Mouse (Mus musculus) forebrain, embryonic 16.5 days (tissue): ENCODE results near the gene Trmt10a. TPM values are rescaled to one million over a fixed set of nuclear protein-coding genes. Genes with fewer than 3 reads are reported as not detected.

Experiments
- ATAC-seq: fragments of 200-750 bp; cut with Nextera tagmentation; 2 replicates; pipeline ENCODE4 v1.8.0; 2017; ENCODE audit warnings: mild to moderate bottlenecking, moderate library complexity
- H3K27ac ChIP-seq: fragments of 300-500 bp; sonication (generic); 2 replicates; pipeline ENCODE4 v1.5.1; 2014; ENCODE audit warnings: low read length, control low read depth
- H3K27me3 ChIP-seq: fragments of 300-500 bp; sonication (generic); replicated peaks from 2 replicates; pipeline ENCODE4 v1.6.1; 2014; ENCODE audit warnings: low read length; ENCODE audit not compliant: control insufficient read depth, insufficient read depth
- H3K36me3 ChIP-seq: fragments of 300-500 bp; sonication (generic); 2 replicates; pipeline ENCODE4 v1.6.1; 2014; ENCODE audit not compliant: control insufficient read depth, insufficient read depth
- H3K4me1 ChIP-seq: fragments of 300-500 bp; sonication (generic); replicated peaks from 2 replicates; pipeline ENCODE4 v1.6.1; 2014; ENCODE audit warnings: low read length; ENCODE audit not compliant: control insufficient read depth, insufficient read depth
- H3K4me2 ChIP-seq: fragments of 300-500 bp; sonication (generic); 2 replicates; pipeline ENCODE4 v1.6.1; 2014; ENCODE audit warnings: mild to moderate bottlenecking, low read length, control low read depth
- H3K4me3 ChIP-seq: fragments of 300-500 bp; sonication (generic); replicated peaks from 2 replicates; pipeline ENCODE4 v1.5.1; 2014; ENCODE audit warnings: mild to moderate bottlenecking, low read length, control low read depth
- H3K9ac ChIP-seq: fragments of 300-500 bp; sonication (generic); replicated peaks from 2 replicates; pipeline ENCODE4 v1.6.1; 2014; ENCODE audit warnings: low read depth, low read length, control low read depth
- H3K9me3 ChIP-seq: fragments of 300-500 bp; sonication (generic); 2 replicates; pipeline ENCODE4 v1.6.1; 2016; ENCODE audit warnings: low read length; ENCODE audit not compliant: control insufficient read depth
- WGBS: fragments of 180-500 bp; shearing (Covaris S2); extraction: QIAGEN DNeasy Blood & Tissue Kit; methylation state at CpG from one replicate; pipeline ENCODE4 v1.1.7; 2014; 5-methylcytosine and 5-hydroxymethylcytosine counted together
- polyA plus RNA-seq: library from polyadenylated mRNA; unstranded; fragments of >200 nt; fragmentation: Nextera tagmentation; extraction: Ambion mirVana; gene quantifications from 2 replicates; pipeline ENCODE4 v1.2.1, GENCODE M21; 2015

Gene Trmt10a
- polyA plus RNA-seq, 1 experiment from 2014 or later, result 7.2 TPM

DNA sequence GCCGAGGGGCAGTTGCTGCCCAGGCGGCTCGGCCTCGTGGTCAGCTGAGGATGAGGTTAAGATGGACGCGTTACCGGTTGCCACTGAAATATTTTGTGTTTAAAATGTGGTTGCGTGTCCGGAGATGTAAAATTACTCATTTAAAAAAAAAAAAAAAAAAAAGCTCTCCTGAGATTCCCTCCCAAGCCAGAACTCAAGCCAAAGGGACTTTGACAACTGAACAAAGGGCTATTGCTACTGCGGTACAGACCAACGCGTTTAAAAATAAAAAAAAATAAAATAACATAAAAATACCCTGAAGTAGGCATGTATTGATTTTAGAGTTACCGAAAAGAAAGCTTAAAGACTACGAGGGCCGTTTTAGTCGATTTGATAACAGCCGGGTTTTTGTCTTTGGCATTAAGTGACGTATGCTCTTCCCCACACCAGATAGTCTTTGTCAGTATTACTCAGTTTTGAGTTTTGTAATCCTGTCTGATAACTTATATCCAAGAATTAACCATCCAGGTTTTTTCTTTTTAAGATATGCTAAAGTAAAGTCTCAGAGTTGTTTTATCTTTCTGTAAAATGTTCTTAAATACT is 903 bp downstream of the Trmt10a start:
- H3K9me3 ChIP-seq, result no peaks in the 10 kb centered on the region
- no peaks in the 10 kb centered on the region for H3K27me3 ChIP-seq
- WGBS, result under 1% methylated on average over 18 of the region's 18 CpGs
- H3K4me3 ChIP-seq, result peak overlapping the region; percentile 75
- H3K4me1 ChIP-seq, result peaks cover 3% of the 10 kb centered on the region
- no peak for ATAC-seq
- H3K9ac ChIP-seq, result peak overlapping the region; percentile 80
- H3K27ac ChIP-seq, result peak overlapping the region; percentile 99
- peak overlapping the region; percentile 84 for H3K4me2 ChIP-seq
- no peaks in the 10 kb centered on the region; the same call in 1 of the 2 replicates for H3K36me3 ChIP-seq

DNA sequence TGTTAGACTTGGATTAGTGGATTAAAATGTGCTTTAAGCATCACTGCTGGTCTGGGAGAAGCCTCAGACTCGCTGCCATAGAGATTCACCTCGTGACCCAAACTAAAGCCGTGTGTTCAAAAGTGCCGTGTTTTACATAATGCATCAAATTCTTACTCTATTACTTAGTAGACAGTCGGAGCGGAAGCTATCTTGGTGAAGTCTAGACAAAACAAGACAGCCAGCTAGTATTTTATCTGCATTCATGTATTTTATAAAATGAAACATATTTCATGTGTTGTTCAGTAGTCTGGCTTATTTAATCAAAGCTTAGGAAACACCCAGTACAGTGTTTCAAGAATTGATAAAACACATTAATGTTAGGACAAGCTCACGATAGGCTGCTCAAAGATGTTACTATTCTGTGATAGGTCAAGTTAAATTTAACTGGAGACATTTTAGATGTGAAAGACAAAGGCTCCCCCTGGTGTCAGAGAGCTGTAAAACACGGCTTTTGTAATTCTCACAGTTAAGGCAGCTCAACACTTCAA is 1.5 kb downstream of the Trmt10a start, which contains the start of gene Mttp:
Gene Mttp, minus strand, starts transcription at position 327 of the 530 bp plus-strand sequence.
- H3K9ac ChIP-seq, result peak within 1 kb of the TSS; percentile 80

GRCm38 (mm10) chr3:138148811-138149210 is 5.6 kb downstream of the Trmt10a start:
- Histone ChIP-seq H3K4me3 (no peak overlapping the region), H3K4me1 (no peaks in the 10 kb centered on the region), H3K36me3 (no peaks in the 10 kb centered on the region; the same call in 1 of the 2 replicates), H3K27me3 (no peaks in the 10 kb centered on the region), H3K4me2 (no peak overlapping the region), H3K9me3 (no peaks in the 10 kb centered on the region), H3K27ac (no peak overlapping the region), H3K9ac (no peak overlapping the region)
- no peak for ATAC-seq
- 89% methylated on average over 2 of the region's 2 CpGs for WGBS

More for the DNA sequence above, 1.5 kb downstream of the Trmt10a start, which contains the start of gene Mttp:
- H3K4me3 ChIP-seq, result peak within 1 kb of the TSS; percentile 75
- no peaks in the 10 kb centered on the region; the same call in 1 of the 2 replicates for H3K36me3 ChIP-seq
- H3K27ac ChIP-seq, result peak within 1 kb of the TSS; percentile 99
- no peaks in the 10 kb centered on the region for H3K27me3 ChIP-seq
- H3K4me1 ChIP-seq, result peaks cover 3% of the 10 kb centered on the region
- WGBS, result under 1% methylated on average over 8 of the region's 8 CpGs
- peak; percentile 22 for ATAC-seq
- H3K4me2 ChIP-seq, result peak within 1 kb of the TSS; percentile 84
- no peaks in the 10 kb centered on the region for H3K9me3 ChIP-seq

- H3K4me1 ChIP-seq, result no peaks in the 10 kb centered on the region
- H3K4me2 ChIP-seq, result no peak overlapping the region
- H3K4me3 ChIP-seq, result no peak overlapping the region
- no peak overlapping the region for H3K9ac ChIP-seq
- H3K27ac ChIP-seq, result no peak overlapping the region
- no peaks in the 10 kb centered on the region for H3K36me3 ChIP-seq
- H3K27me3 ChIP-seq, result no peaks in the 10 kb centered on the region
- WGBS, result 87% methylated on average over 4 of the region's 4 CpGs
- no peaks in the 10 kb centered on the region for H3K9me3 ChIP-seq
- no peak for ATAC-seq
Observed at GRCm38 (mm10) chr3:138155062-138155461, 11.8 kb downstream of the Trmt10a start.

DNA sequence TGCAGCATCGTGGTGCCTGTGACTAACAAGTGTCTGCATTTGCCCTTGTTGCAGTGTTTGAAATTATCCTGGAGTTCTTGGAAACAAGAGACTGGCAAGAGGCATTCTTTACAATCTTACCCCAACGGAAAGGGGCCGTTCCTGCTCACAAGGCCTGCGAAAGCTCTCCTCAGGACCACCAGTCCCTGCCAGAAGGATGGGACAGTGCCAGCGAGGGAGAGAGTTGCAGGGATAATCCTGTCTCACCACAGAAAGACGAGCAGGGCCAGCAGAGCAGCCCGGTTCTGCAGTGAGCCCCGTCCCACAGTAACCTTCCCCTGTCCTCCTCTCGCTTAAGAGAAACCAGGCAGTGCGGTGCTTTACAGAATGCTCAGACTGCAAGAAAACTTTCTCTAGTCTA is 13.4 kb downstream of the Trmt10a start:
- Histone ChIP-seq H3K36me3 (no peaks in the 10 kb centered on the region), H3K9me3 (no peaks in the 10 kb centered on the region), H3K27me3 (no peaks in the 10 kb centered on the region), H3K4me3 (no peak overlapping the region), H3K9ac (no peak overlapping the region), H3K4me1 (no peaks in the 10 kb centered on the region), H3K4me2 (no peak overlapping the region), H3K27ac (no peak overlapping the region)
- WGBS, result 60% methylated on average over 10 of the region's 10 CpGs
- ATAC-seq, result no peak

- Histone ChIP-seq H3K4me2 (no peak overlapping the region), H3K36me3 (no peaks in the 10 kb centered on the region), H3K4me1 (no peaks in the 10 kb centered on the region), H3K4me3 (no peak overlapping the region), H3K9ac (no peak overlapping the region), H3K9me3 (no peaks in the 10 kb centered on the region), H3K27ac (no peak overlapping the region), H3K27me3 (no peaks in the 10 kb centered on the region)
- WGBS, result 89% methylated on average over 10 of the region's 10 CpGs
- ATAC-seq, result no peak
Observed at GRCm38 (mm10) chr3:138161623-138162022, 18.4 kb downstream of the Trmt10a start.

DNA sequence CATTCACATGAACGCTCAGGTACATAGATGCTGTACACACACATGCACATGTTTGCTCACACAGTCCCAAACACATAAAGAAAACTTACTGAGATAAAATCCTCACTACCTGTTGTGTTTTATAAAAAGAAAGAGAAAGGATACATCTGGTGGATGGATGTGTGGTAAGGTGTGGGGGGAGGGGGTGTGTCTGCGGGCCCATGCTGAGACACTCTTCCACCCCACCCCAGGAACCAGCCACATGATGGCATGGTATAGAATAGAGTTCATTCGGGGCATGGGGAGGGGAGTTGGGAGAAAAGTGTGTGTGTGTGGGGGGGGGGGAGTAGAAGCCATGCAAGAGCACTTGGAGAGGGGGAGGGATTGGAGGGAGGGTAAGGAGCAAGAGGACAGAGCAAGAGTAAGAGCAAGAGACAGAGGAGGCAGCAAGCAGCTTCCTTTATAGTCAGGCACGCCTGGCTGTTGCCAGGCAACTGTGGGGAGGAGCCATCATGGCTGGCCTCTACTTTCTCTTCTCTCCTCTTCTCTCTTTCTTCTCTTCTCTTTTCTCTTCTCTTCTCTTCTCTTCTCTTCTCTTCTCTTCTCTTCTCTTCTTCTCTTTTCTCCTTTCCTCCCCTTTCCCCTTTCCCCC is 19.4 kb downstream of the Trmt10a start:
- Histone ChIP-seq H3K27me3 (no peaks in the 10 kb centered on the region), H3K27ac (no peak overlapping the region), H3K4me2 (no peak overlapping the region), H3K9ac (no peak overlapping the region), H3K9me3 (no peaks in the 10 kb centered on the region), H3K4me1 (no peaks in the 10 kb centered on the region), H3K4me3 (no peak overlapping the region), H3K36me3 (no peaks in the 10 kb centered on the region)
- no peak for ATAC-seq
- WGBS, result 59% methylated on average over 4 of the region's 4 CpGs

- no peak overlapping the region for H3K9ac ChIP-seq
- ATAC-seq, result no peak
- H3K9me3 ChIP-seq, result no peaks in the 10 kb centered on the region
- H3K36me3 ChIP-seq, result no peaks in the 10 kb centered on the region
- H3K4me2 ChIP-seq, result no peak overlapping the region
- H3K4me3 ChIP-seq, result no peak overlapping the region
- 79% methylated on average over 10 of the region's 10 CpGs for WGBS
- no peaks in the 10 kb centered on the region for H3K27me3 ChIP-seq
- no peaks in the 10 kb centered on the region for H3K4me1 ChIP-seq
- no peak overlapping the region for H3K27ac ChIP-seq
Observed at GRCm38 (mm10) chr3:138173291-138173690, 30.0 kb downstream of the Trmt10a start.

GRCm38 (mm10) chr3:138175551-138175950 is 32.3 kb downstream of the Trmt10a start:
- Histone ChIP-seq H3K4me3 (no peak overlapping the region), H3K9ac (no peak overlapping the region), H3K4me1 (no peaks in the 10 kb centered on the region), H3K9me3 (no peaks in the 10 kb centered on the region), H3K36me3 (no peaks in the 10 kb centered on the region), H3K27ac (no peak overlapping the region), H3K27me3 (no peaks in the 10 kb centered on the region), H3K4me2 (no peak overlapping the region)
- no peak for ATAC-seq
- 93% methylated on average over 6 of the region's 6 CpGs for WGBS
